Mouse (Mus musculus) urinary bladder, postnatal 4 days (tissue): ENCODE data around the gene Gm21915.
A peak's percentile ranks its signal among the peaks of the same experiment; 100 is the strongest.

Experiments
- DNase-seq, 2 experiments: peaks; one replicate each; pipeline ENCODE4 v3.0.0; 2021 to 2022; ENCODE audit warnings: low spot score in 2 of 2

Gene Gm21915

GRCm38 (mm10) chr9:40666190-40666803 lies 4.1 kb upstream of the Gm21915 start:
- DNase-seq, result no peak

DNA sequence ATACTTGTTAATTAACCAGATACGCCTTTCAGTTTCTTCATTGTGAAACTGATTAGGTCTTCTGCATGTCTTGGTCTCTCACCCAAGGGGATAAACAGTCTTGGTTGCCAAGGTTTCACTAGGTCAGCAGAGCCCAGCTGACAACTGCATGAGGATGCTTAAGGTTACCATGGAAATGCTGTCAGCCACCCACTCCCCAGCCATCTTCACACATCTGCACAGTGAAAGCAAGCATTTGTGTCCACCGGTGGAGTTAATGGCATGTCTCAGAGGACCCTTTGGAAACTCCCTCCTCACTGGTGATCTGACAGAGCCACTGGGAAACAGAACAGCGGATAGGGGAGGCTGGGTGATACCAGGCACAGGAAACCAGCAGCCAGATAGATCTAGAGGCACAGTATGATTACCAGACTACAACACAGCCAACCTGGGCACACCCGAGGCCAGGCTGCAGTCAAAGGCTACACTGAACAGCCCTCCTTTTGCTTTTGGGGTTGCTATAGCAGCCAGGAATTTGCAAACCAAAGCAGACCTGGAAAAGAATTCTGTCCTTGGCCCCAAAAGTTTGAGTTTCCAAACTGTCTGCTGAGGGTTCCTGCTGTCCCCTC lies 1.0 kb downstream of the Gm21915 start:
- DNase-seq, result no peak

- no peak for DNase-seq
These were observed 5.0 kb downstream of the Gm21915 start for GRCm38 (mm10) chr9:40675203-40675958.

- no peak for DNase-seq
These were observed 8.2 kb downstream of the Gm21915 start for GRCm38 (mm10) chr9:40678653-40679052.

DNA sequence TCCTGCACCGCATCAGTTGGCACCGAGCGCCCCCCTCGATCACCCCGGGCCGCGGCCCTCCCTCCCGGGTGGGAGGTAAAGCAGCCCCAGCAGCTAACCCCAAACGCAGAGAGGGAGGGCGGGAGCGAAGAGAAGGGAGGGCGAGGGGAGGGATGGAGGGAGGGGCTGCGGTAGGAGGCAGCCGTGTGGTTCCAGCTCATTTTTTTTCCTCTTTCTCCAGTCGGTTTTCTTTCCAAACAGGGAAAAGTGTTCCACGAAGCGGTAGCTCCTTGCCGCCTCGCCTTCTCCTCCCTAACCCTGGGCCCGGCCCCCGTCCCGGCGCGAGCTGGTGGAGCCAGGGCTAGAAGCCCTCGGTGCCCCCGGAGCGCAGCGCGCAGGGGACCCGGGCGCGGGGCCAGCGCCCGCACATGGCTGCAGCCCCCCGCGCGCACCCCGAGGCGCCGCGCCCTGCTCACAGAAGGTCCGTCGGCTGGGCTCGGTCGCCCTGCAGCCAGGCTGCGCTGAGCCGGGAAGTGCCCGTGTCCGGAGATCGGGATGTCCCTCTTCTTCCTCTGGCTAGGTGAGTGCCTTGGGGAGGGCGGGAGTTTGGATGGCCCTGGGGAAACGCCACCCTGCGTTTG lies 15.5 kb downstream of the Gm21915 start, which contains the start of gene Clmp:
Gene Clmp (plus strand): TSS at position 162 of the 620 bp plus-strand sequence.
- peak in 1 of 2 experiments; percentile 32 for DNase-seq

DNA sequence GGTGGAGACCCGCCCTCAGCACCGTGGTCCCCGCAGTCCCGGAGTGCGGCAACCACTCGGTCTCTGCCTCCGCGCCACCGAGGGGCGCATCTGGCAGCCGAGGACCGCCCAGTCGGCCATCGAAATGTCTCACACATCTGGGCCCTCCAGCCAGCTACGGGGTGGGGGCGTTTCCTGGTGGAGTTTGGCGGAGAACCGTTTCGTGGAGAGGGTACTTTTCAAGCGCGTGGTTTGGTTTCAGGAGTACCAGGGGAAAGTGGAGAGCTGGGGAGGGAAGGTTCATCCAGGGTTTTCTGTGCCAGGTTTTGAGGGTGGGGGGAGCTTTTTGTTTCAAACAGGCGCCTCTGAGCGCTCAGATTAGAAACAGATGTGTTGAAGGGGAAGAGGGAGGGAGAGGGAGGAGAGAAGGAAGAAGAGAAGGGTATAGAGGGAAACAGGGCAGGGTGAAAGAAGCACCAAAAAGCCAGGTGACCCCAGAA lies 16.0 kb downstream of the Gm21915 start:
- DNase-seq, result peak in 1 of 2 experiments; percentile 35

DNA sequence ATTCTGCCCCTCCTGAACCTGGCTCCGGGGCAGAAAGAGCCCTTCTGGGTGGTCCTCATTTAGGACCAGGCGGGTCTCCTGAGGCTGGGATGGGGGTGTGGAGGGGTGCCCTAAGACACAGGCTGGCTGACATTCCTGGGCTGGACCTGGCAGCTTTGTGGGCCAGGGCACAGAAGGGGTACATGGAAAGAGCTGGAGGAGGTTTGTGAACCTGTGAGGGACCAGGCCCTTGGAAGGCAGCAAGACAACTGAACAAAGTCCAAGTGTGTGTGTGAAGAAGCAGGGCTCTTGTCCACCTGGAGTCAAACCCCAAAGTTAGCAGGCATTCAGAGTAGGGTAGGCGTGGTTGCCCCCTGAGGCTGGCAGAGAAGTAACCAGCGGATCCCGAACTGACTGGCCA lies 16.6 kb downstream of the Gm21915 start:
- DNase-seq, result no peak

- no peak for DNase-seq
These were observed 17.1 kb downstream of the Gm21915 start for GRCm38 (mm10) chr9:40687553-40687952.

DNA sequence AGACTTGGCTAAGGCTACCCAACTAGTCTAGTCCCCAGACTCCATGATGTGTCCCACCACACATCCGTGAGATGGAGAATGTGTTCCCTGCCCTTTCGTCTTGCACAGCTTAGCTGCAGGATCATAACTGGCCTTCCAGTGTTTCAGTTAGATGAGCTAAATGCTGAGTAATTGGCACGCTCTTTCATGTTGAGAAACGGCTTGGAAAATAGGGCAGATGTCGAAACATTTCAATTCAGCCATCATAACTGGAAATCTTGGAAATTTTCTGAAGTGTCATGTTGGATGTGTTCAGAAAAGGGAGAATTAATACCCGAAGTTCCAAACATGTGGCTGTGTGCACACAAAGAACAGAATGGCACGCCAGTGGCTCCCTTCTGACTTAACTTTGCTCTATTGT lies 20.1 kb downstream of the Gm21915 start:
- DNase-seq, result no peak

- DNase-seq, result no peak
These were observed 22.6 kb downstream of the Gm21915 start for GRCm38 (mm10) chr9:40693026-40693425.

DNA sequence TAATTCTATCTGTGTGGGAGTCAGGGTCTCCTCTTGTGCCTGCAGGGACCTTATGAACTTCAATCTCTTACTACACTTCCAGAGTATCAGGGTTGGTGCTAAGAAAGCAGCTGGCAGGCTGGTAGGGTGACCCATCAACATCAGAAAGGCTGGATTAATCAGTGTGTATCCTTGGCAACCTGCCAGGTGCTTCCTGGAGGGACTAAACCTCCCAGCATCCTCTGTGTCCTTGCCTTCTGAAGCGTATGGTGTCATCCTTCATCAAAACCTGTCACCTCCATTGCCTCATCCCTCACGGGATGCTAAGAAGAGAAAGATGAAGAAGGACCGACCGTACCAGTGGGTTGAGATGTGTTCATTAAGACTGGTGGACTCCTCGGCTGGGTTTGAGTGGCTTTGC lies 23.4 kb downstream of the Gm21915 start:
- no peak for DNase-seq

DNA sequence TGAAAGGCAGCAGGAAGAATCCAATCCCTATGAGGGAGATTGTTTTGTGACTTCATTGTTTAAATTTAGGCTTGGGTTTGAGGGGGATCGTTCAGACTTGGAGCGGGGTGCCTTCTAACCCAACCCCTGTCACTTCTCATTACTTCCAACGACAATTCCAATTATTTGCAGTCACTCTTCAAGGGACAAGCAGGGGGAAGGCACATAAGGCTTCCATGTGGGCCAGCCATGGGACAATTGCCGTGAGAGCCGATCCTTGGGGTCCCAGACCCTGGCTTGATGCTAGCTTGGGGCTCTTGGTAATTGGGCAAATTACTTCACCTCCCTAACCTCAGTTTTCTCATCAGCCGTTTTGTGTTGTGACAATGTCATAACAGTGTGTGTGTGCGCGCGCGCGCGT lies 23.9 kb downstream of the Gm21915 start:
- no peak for DNase-seq

DNA sequence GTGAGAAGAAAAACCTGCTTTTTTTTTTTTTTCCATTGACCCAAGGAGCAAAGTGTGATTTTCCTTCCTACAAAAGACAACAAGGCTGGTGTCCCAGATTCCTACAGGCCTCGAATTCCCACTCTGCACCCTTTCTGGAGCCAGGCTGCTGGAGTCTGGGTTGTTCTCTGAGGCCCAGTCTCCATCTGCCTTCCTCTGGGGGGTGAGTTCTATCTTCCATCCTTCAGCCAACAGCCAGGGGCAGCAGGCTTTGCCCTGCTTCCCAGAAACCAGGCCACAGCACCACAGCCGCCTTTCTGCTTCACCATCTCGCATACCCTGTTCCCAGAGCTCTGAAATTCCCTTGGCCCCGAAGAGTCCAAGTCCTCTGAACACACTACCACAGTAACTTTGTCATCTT lies 25.7 kb downstream of the Gm21915 start:
- no peak for DNase-seq

DNA sequence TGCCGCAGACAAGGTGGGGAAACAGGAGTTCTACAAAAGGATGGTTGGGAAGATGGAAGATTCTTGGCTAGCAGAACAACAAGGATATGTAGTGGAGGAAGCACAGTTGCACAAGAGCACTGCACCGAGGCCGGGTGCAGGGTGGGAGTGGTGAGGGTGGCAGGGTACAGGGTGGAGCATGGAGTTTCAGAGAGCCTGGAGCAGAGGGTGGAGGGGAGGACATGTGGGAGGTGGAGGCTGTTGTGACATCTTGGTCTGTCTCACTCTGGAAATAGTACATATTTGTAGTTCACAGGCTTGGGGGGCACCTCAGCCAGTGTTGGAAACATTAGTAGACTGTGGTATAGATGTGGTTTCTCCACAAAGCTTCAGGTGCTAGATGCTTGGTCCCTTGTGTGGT lies 28.8 kb downstream of the Gm21915 start:
- DNase-seq, result no peak

DNA sequence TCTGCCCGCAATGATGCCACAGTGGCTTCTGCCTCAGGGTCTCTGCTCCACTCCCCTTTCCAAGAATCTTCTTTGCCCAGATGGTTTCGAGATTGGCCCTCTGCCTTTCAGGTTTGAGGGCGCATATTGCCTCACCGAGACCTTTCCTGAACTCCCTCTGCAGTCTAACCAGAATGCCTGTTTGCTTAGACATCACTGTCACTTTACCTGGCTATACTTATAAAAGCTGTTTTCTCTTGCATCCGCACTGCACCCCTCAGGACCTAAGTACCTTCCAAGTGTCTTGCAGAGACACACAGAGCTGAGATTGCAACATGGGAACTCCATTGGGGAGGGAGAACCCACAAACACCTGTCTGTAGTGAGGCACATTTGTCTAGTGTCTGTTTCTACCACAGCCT lies 29.8 kb downstream of the Gm21915 start:
- DNase-seq, result no peak

GRCm38 (mm10) chr9:40704364-40705276 lies 34.2 kb downstream of the Gm21915 start:
- no peak for DNase-seq

DNA sequence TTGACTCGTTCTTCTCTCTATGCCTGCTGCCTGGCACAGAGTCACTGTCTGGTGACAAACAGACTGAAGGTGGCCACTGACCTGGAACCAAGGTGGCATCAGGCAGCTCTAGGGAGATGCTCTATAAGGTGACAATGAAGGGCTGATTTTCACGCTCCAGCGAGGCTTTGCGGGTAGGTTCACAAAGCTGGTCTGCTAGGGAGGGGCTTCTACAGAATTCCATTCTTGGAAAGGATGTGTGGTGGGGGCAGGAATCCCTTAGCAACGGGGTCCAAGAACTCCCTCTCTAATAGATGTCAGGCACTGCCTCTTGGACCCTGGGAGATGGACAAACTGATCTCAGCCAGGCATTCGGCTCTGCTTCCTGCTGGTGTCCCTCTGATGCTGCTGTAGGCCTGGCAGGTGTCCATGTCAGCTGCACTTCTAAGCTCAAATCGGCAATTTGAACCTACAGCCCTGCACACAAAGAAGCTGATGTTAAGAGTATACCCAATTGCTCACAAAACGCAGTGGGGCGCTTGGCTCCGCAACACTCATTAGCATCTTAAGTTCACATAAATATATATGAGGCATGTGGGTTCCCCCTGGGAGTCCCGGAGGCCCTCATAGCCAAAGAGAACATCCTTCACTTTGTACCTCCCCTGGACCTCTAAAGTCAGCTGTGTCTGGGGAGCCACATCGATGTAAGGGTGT lies 38.2 kb downstream of the Gm21915 start:
- DNase-seq, result no peak

GRCm38 (mm10) chr9:40709141-40709537 lies 38.7 kb downstream of the Gm21915 start:
- DNase-seq, result no peak

DNA sequence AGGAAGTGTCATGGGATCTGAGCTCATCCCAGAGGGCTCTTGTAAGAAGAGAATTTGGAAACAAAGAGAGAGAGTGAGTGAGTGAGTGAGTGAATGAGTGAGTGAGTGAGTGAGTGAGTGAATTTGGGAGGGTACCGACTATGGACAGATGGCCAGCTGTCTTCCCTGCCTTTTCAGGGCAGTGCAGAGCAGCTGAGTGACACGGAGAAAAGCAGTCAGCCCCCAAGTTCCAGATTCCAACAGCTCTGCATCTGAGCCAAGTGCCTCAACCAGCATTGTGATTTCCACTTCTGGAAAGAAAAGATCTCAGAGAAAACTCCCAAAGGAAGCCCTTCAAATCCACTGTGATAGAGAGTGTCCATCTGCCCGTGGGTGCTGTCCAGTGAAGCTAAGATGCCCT lies 39.2 kb downstream of the Gm21915 start:
- no peak for DNase-seq

DNA sequence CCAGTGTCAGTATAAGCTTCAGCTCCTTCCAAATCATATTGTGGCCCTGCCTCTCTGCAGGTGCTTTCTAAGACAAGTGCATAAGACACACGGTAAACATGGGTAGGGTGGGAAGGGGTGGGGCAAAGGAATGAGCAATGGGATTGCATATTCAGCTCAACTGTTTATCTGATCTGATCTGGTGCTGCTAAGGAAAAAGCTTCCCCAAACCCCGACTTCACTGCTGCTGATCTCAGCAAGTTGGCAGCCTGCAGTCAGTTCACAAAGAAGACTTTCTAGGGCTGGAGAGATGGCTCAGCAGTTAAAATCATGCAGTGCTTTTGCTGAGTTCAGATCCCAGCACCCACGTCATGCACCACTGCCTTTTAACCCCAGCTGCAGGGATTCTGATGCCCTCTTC lies 39.6 kb downstream of the Gm21915 start:
- no peak for DNase-seq

DNA sequence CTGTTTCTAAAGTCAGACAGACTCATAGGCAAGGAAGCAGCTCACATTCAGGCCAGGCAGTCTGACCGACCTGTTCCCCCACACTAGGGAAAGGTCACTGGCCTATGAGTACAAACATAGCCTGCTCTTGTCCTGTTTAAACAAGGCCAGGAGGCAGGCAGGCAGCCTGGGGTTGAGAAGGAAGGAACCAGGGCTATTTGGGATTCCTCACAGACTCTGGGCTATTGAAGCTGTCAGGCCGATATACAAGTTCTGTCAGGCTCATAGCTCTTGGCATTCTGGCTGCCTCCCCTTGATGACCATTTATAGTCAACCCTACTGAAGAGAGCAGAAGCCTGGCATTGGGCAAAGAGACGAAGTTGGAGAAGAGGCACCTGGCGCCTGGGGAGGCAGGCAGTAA lies 41.2 kb downstream of the Gm21915 start:
- no peak for DNase-seq
